Mouse (Mus musculus) layer of hippocampus, postnatal 10 days (tissue): ENCODE measurements around the gene Gm11007. TPM values are rescaled to one million over a fixed set of nuclear protein-coding genes. Genes with fewer than 3 reads are reported as not detected.
"Not testable (repeated sequence)": the region's sequence is repeated elsewhere in the genome, so short reads cannot be mapped to it uniquely, and the experiment has no call there.

Experiments
- DNase-seq, 2 experiments: peaks; one replicate each; pipeline ENCODE4 v3.0.0; 2021; ENCODE audit warnings: low spot score in 2 of 2
- long read RNA-seq: library from polyadenylated mRNA; stranded (forward); transcript quantifications from one replicate; pipeline ENCODE4 v2.0.0, GENCODE M21; 2023
- total RNA-seq, 2 experiments: library from RNA; stranded (reverse); gene quantifications; 2 replicates each; pipeline ENCODE4 v1.2.3; 2021

Gene Gm11007
- total RNA-seq, result not detected
- long read RNA-seq, partial matches to known transcripts, result 0 of 7 reads
- long read RNA-seq, other reads (novel, unspliced or antisense), result 7 of 7 reads

DNA sequence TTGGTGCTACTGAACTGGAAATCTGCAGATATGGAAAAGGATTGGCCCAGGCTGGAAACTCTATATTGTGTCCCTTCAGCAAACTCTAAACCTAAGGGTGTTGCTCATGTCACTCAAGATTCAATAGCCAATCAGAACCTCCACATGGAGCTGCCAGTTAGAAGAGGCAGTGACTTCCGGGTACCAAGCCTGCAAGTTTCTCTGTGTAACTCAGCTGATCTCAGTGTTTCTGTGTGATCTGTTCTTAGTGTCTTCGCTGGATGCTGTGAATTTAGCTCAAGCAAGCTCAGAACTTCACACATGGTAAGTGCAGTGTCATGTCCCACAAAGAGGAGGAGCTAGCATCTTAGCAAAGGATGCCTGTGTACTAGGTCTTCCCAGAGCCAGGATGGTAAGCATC is at the start of gene Gm11007:
Gene Gm11007, plus strand, starts transcription at position 301 of the 400 bp plus-strand sequence.
- DNase-seq, result not testable (repeated sequence)

Other genes with a start within 250 kb of the Gm11007 start
- 10 to 100 TPM; 16.0 to 18.3 TPM for gene Gm4724, start 208.2 kb upstream of the Gm11007 start, total RNA-seq
- gene Zfp965, start 174.0 kb upstream of the Gm11007 start, total RNA-seq, result 1 to 10 TPM; 5.6 to 6.5 TPM
- not detected for gene Zfp969, start 59.7 kb downstream of the Gm11007 start, total RNA-seq
- not detected for gene Gm2007, start 97.6 kb downstream of the Gm11007 start, total RNA-seq
- gene Gm14288, start 157.1 kb downstream of the Gm11007 start, total RNA-seq, result 1 to 10 TPM; 3.3 to 4.8 TPM
- gene Gm6710, start 225.2 kb downstream of the Gm11007 start, total RNA-seq, result 10 to 100 TPM; 65.7 to 74.0 TPM